Mouse (Mus musculus): ENCODE results near the gene Arsb.
"Not testable (repeated sequence)": the region's sequence is repeated elsewhere in the genome, so short reads cannot be mapped to it uniquely, and the experiment has no call there.

The Arsb gene

DNA sequence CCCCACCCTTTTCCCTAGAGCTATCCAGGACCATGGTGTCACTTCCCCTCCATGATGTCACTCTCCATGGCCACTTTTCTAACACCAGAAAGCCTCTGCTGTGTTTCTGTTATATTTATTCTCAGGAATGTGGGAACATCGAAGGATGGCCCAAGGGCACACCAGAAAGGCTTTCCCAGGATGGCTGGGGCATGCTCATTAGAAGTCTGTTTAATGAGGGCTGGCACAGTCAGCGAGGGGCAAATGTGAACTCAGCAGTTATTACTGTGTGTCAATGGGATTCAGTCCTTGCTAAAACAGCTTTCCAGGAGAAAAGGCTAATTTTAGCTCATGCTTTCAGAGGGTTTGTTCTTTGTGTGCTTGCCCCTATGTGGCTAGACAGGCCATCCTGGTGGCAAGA lies 213.1 kb downstream of the Arsb start:
- DNase-seq (ENCODE audit: low read depth, low spot score): no peak

DNA sequence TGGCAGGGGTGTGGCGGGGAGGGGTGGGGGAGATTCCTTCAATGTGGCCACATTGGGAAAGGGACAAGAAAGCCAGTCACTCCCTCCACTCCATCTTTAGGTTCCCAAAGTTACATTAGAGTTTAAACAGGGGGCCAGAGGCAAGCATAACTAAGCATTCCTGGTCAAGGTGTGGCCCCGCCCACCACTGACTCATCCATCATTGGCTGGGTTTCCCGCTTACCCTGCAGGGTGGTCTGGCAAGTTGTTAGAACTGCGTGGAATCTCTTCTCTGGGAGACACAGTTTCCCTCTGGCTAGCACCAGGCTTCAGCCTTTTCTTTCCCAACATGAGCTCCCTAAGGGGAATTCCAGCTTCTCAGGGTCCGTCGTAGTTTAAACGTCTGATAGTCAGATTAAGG lies 213.8 kb downstream of the Arsb start:
- no peak for DNase-seq (ENCODE audit: low read depth, low spot score)

DNA sequence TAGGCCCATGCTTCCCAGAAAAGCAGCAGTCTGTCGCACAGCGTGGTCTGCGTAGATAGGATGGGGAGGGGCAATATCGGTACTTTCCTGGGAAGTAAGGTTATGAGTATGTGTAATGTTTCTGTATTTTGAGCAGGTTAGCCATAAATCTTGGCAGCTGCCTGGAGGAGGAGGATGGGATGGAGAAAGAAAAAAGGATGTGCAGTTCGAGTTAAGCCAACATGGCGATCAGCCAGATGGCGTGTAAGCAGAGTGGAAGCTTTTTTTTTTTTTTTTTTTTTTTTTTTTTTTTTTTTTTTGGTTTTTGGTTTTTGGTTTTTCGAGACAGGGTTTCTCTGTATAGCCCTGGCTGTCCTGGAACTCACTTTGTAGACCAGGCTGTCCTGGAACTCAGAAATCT lies 214.3 kb downstream of the Arsb start:
- DNase-seq (ENCODE audit: low read depth, low spot score): not testable (repeated sequence)

DNA sequence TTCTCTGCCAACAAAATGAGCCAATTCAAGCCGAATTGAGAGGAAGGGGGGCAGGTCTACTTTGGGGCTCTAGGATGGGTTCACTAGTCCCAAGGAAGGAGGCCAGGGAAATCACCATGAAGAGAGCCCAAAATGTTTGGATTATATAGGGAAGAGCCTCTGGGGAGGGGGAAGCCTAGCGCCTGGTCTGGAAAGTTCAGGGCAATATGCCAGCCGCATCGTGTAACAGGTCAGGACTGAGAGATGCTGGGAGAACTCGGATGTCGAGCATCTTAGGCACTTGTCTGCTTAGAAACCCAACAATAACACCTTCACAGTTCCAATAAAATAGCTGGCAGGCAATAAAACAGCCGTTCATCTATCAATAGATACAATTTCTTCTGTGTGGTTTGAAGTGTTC lies 216.2 kb downstream of the Arsb start:
- no peak for DNase-seq (ENCODE audit: low read depth, low spot score)

DNA sequence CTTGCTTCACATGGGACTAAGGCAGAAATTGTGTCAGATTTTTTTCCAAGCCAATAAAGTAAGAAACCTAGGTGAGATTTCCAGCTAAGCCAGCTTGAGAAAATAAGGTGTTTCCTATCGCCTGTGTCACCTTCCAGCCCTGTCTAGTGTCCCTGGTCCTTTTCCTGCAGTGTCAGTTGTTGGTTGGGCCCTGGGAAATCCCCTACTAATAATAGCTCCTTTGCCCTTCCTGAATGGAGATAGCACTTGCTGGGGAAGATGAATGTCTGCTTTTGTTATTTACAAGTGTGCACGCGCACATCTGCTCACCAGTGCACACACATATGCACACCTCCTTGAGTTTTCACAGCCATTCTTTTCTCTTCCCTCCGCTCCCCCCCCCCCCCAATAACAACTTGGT lies 217.8 kb downstream of the Arsb start:
- DNase-seq (ENCODE audit: low read depth, low spot score): no peak

DNA sequence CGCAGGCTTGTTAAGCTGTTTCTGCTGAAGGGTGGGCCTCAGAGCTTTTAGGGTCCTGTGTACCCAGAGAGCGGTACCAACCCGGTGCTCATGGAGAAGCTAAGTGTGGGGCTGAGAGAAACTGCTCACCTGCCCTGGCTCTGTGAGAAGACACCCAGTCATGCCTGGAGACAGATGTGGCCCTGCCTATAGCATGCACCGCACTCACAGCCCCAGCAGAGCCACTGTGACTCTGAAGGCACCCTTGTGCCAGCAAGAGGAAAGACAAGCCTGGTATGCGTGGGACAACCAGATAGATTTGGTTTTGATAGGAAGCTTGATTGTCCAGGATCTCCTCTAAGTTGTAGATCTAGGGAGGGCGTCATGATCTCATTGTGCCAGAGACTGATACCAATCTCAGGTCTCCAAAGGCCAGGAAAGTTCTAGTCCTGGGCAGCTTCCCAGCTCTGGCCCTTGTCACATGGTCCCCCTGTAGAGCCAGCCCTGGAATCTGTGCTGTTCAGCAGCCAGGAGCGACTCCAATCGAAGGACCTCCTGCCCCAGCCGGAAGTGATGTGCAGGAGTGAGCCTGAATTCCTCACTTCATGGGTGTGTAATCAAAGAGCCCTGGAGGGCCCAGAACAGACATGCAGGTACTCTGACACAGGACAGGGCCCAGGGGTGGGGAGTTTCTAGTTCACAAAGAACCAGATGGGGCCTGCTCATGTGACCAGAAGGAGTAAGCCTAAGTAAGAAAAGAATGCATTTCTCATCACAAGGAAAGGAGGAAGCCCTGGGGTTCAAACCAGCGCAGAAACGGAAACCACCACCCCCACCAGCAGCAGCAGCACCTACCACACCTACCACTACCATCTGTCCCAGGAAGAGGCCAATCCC lies 218.5 kb downstream of the Arsb start:
- DNase-seq (ENCODE audit: low read depth, low spot score): no peak

DNA sequence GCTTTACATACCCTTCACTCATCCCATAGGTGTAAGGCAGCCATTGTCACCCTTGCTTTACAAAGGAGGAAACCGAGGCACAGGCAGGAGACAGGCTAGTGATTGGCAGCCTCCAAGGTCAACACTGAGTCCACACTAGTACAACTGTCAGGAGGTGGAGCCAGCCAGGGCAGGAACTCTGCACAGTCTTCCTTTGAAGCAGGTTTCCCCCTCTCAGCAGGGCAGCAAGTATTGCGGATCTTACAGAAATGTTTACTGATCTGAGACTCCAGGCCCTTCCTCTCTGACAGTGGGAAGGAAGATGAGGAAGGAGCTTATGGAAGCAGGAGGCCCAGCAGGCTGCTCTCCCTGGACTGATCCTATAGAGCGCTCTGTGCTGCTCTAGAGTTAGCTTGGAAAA lies 219.4 kb downstream of the Arsb start:
- no peak for DNase-seq (ENCODE audit: low read depth, low spot score)

DNA sequence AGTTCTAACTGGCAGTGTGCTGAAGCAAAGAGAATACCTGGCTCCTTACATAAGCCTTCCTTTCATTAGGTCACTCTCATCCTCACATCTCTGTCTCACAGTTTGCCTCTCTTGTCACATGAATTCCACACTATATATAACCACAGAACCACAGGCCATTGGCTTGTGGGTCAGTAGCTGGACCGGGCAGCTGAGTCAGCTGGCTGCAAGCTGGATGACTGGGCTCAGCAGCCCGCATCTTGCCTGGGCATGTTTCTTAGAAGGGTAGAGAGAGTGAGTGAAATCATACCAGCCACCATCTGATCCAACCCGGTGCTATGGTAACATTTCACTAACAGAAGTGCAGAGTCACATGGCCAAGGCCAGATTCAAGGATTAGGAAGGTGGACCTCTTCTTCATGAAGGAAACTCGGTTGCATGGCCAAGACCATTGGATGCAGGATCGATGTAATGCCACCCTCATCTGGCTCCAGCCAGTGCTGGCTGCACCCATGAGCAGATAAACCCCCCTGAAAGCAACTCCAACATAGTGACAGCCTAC lies 221.0 kb downstream of the Arsb start:
- DNase-seq (ENCODE audit: low read depth, low spot score): no peak
